Mouse (Mus musculus): ENCODE measurements around the gene Comp. TPM values are rescaled to one million over a fixed set of nuclear protein-coding genes. Genes with fewer than 3 reads are reported as not detected.

The Comp gene
- 1.2 TPM in 2 replicates for polyA plus RNA-seq (2012; rRNA removed; ENCODE audit: low replicate concordance)

DNA sequence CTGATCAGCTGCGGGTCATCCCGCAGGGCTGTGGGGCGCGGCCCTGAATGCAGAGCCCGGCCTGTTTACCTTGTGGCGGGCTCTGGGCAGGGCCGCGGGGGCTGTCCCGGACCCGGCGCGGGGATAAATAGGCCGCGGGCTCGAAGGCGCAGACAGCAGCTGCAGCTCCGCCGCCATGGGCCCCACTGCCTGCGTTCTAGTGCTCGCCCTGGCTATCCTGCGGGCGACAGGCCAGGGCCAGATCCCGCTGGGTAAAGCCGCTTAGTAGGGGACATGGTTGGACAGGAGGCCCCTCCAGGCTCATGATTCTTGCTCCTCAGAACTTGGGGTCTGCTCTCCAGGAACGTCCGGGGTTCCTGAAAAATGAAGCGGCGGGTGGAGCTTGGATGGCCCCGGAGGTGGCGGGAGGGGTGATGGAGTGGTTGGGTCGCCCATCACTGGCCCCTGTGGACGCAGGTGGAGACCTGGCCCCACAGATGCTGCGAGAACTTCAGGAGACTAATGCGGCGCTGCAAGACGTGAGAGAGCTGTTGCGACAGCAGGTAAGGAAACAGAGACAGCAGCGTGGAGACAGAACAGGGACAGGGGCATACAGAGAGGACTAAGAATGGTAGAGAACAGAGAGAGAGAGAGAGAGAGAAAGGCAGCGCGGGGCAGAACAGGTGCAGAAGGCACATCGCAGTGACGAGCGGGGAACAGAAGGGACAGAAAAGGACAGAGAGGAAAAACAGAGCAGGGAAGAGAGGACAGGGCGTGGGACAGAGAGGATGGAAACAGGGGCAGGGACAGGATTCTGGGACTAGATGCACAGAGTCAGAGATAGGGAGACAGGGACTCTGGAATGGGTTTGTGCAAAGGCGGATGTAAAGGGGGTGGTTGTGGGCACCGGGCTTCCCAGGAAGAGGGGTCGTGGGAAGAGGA, at the start of gene Comp:
Gene Comp (plus strand): TSS at position 162 of the 921 bp plus-strand sequence.

DNA sequence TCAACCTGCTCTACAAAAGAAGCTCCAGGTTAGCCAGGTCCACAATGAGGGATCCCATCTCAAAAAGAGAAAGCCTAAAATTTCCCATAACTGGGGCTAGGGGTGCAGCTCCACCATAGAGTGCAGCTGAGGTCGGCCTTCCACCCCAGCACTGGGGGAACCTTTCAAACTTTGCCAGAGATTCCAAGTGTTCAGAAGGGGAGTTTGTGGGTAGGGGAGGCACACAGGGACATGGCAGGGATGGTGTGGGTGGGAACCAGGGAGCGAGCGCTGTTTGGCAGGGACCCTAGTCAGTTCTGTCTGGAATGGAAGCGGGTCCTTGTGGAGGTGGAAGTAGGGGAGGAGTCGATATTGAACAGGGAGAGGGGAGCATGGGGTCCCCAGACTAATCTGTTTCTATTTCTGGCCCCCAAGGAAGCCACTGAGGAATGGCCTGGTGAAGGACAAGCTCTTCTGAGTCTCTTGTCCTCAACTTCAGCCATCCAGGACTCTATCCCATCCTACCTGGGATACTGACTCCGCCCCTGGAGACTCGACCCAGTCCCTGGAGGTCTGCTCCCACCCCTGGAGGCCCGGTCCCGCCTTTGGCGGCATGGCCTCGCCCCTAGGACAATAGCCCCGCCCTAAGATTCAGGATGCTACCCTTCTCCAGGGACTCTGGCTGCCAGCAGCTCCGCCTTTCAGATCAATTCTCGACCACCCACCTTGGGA, 44.1 kb upstream of the Comp start, which contains the start of gene Gdf1:
Gene Gdf1 (plus strand): TSS at position 694 of the 711 bp plus-strand sequence.

DNA sequence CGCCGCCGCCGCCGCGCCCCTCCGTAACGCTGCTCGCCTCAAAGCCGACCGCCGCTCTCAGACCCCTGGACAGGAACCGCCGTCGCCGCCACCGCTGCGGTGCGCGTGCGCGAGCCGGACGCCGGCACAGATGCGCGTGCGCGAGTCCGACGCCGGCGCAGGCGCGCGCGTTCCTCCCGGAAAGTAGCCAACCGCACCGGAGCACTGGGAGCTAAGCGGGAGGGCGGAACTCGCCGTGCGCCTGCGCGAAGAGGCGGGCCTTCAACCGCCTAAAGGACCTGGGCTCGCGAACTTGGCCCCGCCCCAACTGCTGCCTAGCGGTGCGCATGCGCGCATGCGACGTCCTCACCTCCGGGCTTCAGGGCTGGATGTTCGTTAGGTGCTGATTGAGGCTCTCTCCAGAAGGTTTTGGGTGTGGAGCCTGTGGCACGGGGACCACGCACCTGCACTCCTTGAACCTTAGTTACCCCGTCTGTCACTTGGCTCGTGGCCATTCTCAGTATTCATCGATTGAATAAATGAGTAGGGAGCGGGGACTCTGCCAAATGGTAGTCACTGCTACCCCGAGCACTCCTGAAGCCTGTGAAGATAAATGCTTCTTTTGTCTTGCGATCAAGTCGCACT, 20.1 kb upstream of the Comp start, which contains the start of gene Upf1:
Gene Upf1 (minus strand): TSS at position 85 of the 624 bp plus-strand sequence.

Other genes starting within 250 kb of the Comp start
- 18.9 and 21.9 TPM in 2 replicates for gene Nr2c2ap, start 242.2 kb upstream of the Comp start, polyA plus RNA-seq (2012; rRNA removed; ENCODE audit: low replicate concordance)
- 27.5 and 30.0 TPM in 2 replicates for gene Rfxank, start 234.4 kb upstream of the Comp start, polyA plus RNA-seq (2012; rRNA removed; ENCODE audit: low replicate concordance)
- gene Borcs8, start 234.1 kb upstream of the Comp start, polyA plus RNA-seq (2012; rRNA removed; ENCODE audit: low replicate concordance): 105 and 114 TPM in 2 replicates
- 0.32 and 0.39 TPM in 2 replicates for gene Mef2b, start 233.8 kb upstream of the Comp start, polyA plus RNA-seq (2012; rRNA removed; ENCODE audit: low replicate concordance)
- gene Tmem161a, start 201.2 kb upstream of the Comp start, polyA plus RNA-seq (2012; rRNA removed; ENCODE audit: low replicate concordance): 123 and 138 TPM in 2 replicates
- gene Slc25a42, start 161.3 kb upstream of the Comp start, polyA plus RNA-seq (2012; rRNA removed; ENCODE audit: low replicate concordance): 41.2 and 60.9 TPM in 2 replicates
- 37.0 and 50.6 TPM in 2 replicates for gene Sugp2, start 139.3 kb upstream of the Comp start, polyA plus RNA-seq (2012; rRNA removed; ENCODE audit: low replicate concordance)
- 28.9 TPM in 2 replicates for gene Armc6, start 139.1 kb upstream of the Comp start, polyA plus RNA-seq (2012; rRNA removed; ENCODE audit: low replicate concordance)
- 41.4 and 54.4 TPM in 2 replicates for gene Homer3, start 90.7 kb upstream of the Comp start, polyA plus RNA-seq (2012; rRNA removed; ENCODE audit: low replicate concordance)
- gene Ddx49, start 71.1 kb upstream of the Comp start, polyA plus RNA-seq (2012; rRNA removed; ENCODE audit: low replicate concordance): 39.0 and 64.2 TPM in 2 replicates
- 327 and 352 TPM in 2 replicates for gene Cope, start 71.0 kb upstream of the Comp start, polyA plus RNA-seq (2012; rRNA removed; ENCODE audit: low replicate concordance)
- gene Cers1, start 57.8 kb upstream of the Comp start, polyA plus RNA-seq (2012; rRNA removed; ENCODE audit: low replicate concordance): 1.3 and 8.5 TPM in 2 replicates
- gene Gdf1, start 43.7 kb upstream of the Comp start, polyA plus RNA-seq (2012; rRNA removed; ENCODE audit: low replicate concordance): 0.53 and 1.3 TPM in 2 replicates
- 24.6 and 43.5 TPM in 2 replicates for gene Upf1, start 20.3 kb upstream of the Comp start, polyA plus RNA-seq (2012; rRNA removed; ENCODE audit: low replicate concordance)
- gene Crtc1, start 66.0 kb downstream of the Comp start, polyA plus RNA-seq (2012; rRNA removed; ENCODE audit: low replicate concordance): 13.5 and 36.3 TPM in 2 replicates
- gene Klhl26, start 103.4 kb downstream of the Comp start, polyA plus RNA-seq (2012; rRNA removed; ENCODE audit: low replicate concordance): 34.4 and 65.1 TPM in 2 replicates
- 7.8 TPM in 1 of 2 replicates, not detected in the other for gene Tmem59l, start 113.8 kb downstream of the Comp start, polyA plus RNA-seq (2012; rRNA removed; ENCODE audit: low replicate concordance)
- gene Crlf1, start 119.6 kb downstream of the Comp start, polyA plus RNA-seq (2012; rRNA removed; ENCODE audit: low replicate concordance): 2.6 and 5.6 TPM in 2 replicates
- gene Rex1bd, start 133.2 kb downstream of the Comp start, polyA plus RNA-seq (2012; rRNA removed; ENCODE audit: low replicate concordance): 210 and 310 TPM in 2 replicates
- 477 and 704 TPM in 2 replicates for gene Uba52, start 137.2 kb downstream of the Comp start, polyA plus RNA-seq (2012; rRNA removed; ENCODE audit: low replicate concordance)
- 427 and 435 TPM in 2 replicates for gene Fkbp8, start 154.2 kb downstream of the Comp start, polyA plus RNA-seq (2012; rRNA removed; ENCODE audit: low replicate concordance)
- gene Kxd1, start 154.4 kb downstream of the Comp start, polyA plus RNA-seq (2012; rRNA removed; ENCODE audit: low replicate concordance): 103 and 119 TPM in 2 replicates
- 20.7 and 31.8 TPM in 2 replicates for gene Ell, start 165.9 kb downstream of the Comp start, polyA plus RNA-seq (2012; rRNA removed; ENCODE audit: low replicate concordance)
- gene Isyna1, start 220.8 kb downstream of the Comp start, polyA plus RNA-seq (2012; rRNA removed; ENCODE audit: low replicate concordance): 69.7 and 218 TPM in 2 replicates
- gene Ssbp4, start 235.3 kb downstream of the Comp start, polyA plus RNA-seq (2012; rRNA removed; ENCODE audit: low replicate concordance): 125 and 281 TPM in 2 replicates
- 10.8 and 19.8 TPM in 2 replicates for gene Lrrc25, start 242.6 kb downstream of the Comp start, polyA plus RNA-seq (2012; rRNA removed; ENCODE audit: low replicate concordance)

Data from subcutaneous adipose tissue, adult 2 months (tissue).